Mouse (Mus musculus) WW6 (cell line): Measurements from ENCODE around the gene Olfr1326-ps1.

Experiments used
- DNase-seq: peaks from one replicate; pipeline ENCODE4 v3.0.0-alpha.2; 2013; ENCODE audit warnings: low read depth, low spot score

The Olfr1326-ps1 gene

GRCm38 (mm10) chrX:74574788-74575187 is at the start of gene Olfr1326-ps1:
TSS of gene Olfr1326-ps1 (minus strand) at chrX:74574888.
- DNase-seq, result no peak

- DNase-seq, result no peak
Observed at GRCm38 (mm10) chrX:74592379-74592778, 17.7 kb upstream of the Olfr1326-ps1 start, which contains the start of gene Olfr1325. TSS of gene Olfr1325 (plus strand) at chrX:74592679.
